Mouse (Mus musculus) heart, adult 11 months (tissue): Measurements from ENCODE around the gene Cd177.
"Not testable (repeated sequence)": the region's sequence is repeated elsewhere in the genome, so short reads cannot be mapped to it uniquely, and the experiment has no call there.

ENCODE experiments used
- DNase-seq: peaks from one replicate; pipeline ENCODE4 v3.0.0; 2022

Gene Cd177

GRCm38 (mm10) chr7:24760211-24760610 is at the start of gene Cd177:
Gene Cd177, minus strand, starts transcription at chr7:24760311.
- DNase-seq: no peak

- DNase-seq: peak; percentile 65
Measured at GRCm38 (mm10) chr7:24809041-24809440, 48.9 kb upstream of the Cd177 start.

GRCm38 (mm10) chr7:24804826-24805225 is 44.7 kb upstream of the Cd177 start:
- DNase-seq: no peak

- DNase-seq: no peak
Measured at GRCm38 (mm10) chr7:24802149-24802767, 42.1 kb upstream of the Cd177 start.

GRCm38 (mm10) chr7:24797918-24798317 is 37.8 kb upstream of the Cd177 start:
- DNase-seq: no peak

GRCm38 (mm10) chr7:24776918-24777317 is 16.8 kb upstream of the Cd177 start, which contains the start of gene Ceacam10:
Gene Ceacam10, plus strand, starts transcription at chr7:24777206.
- not testable (repeated sequence) for DNase-seq

- no peak for DNase-seq
Measured at GRCm38 (mm10) chr7:24776145-24776544, 16.0 kb upstream of the Cd177 start.

- DNase-seq: no peak
Measured at GRCm38 (mm10) chr7:24773942-24774535, 13.9 kb upstream of the Cd177 start.

- no peak for DNase-seq
Measured at GRCm38 (mm10) chr7:24771361-24771760, 11.2 kb upstream of the Cd177 start.

- no peak for DNase-seq
Measured at GRCm38 (mm10) chr7:24762574-24762973, 2.5 kb upstream of the Cd177 start.

- DNase-seq: no peak
Measured at GRCm38 (mm10) chr7:24761161-24761560, 1.1 kb upstream of the Cd177 start.

GRCm38 (mm10) chr7:24758520-24758919 is 1.6 kb downstream of the Cd177 start:
- DNase-seq: no peak

- DNase-seq: no peak
Measured at GRCm38 (mm10) chr7:24753476-24753875, 6.6 kb downstream of the Cd177 start.

GRCm38 (mm10) chr7:24751610-24752009 is 8.5 kb downstream of the Cd177 start:
- no peak for DNase-seq

GRCm38 (mm10) chr7:24750695-24751094 is 9.4 kb downstream of the Cd177 start:
- no peak for DNase-seq

- DNase-seq: no peak
Measured at GRCm38 (mm10) chr7:24735970-24736670, 24.0 kb downstream of the Cd177 start.

GRCm38 (mm10) chr7:24726808-24727207 is 33.3 kb downstream of the Cd177 start, which contains the start of gene Gm4763:
Gene Gm4763, minus strand, starts transcription at chr7:24726908.
- not testable (repeated sequence) for DNase-seq

- no peak for DNase-seq
Measured at GRCm38 (mm10) chr7:24715039-24715438, 45.1 kb downstream of the Cd177 start.

GRCm38 (mm10) chr7:24708832-24709292 is 51.2 kb downstream of the Cd177 start, which contains the start of gene BC049730:
Gene BC049730, plus strand, starts transcription at chr7:24709242.
- no peak for DNase-seq

- peak; percentile 66 for DNase-seq
Measured at GRCm38 (mm10) chr7:24702841-24703240, 57.3 kb downstream of the Cd177 start.

- not testable (repeated sequence) for DNase-seq
Measured at GRCm38 (mm10) chr7:24697891-24698290, 62.2 kb downstream of the Cd177 start.
